Mouse (Mus musculus) liver, adult 2 months (tissue): Measurements from ENCODE around the gene Wdtc1. TPM values are rescaled to one million over a fixed set of nuclear protein-coding genes. Genes with fewer than 3 reads are reported as not detected.

Experiments used
- DNase-seq: peaks from one replicate; pipeline ENCODE4 v3.0.0-alpha.2; 2011; ENCODE audit warnings: low read depth, low spot score; ENCODE audit errors: extremely low read depth
- H3K27ac ChIP-seq: fragments of 200-500 bp; replicated peaks from 2 replicates; pipeline ENCODE4 v1.5.1; 2012; ENCODE audit warnings: low read depth, mild to moderate bottlenecking, control low read depth, inconsistent platforms, low read length; ENCODE audit not compliant: insufficient read depth
- H3K27me3 ChIP-seq: fragments of 200-500 bp; 2 replicates; pipeline ENCODE4 v1.6.1; 2012; ENCODE audit warnings: mild to moderate bottlenecking, moderate library complexity, low read length, inconsistent platforms; ENCODE audit not compliant: control insufficient read depth, insufficient read depth
- H3K36me3 ChIP-seq: fragments of 200-500 bp; 2 replicates; pipeline ENCODE4 v1.6.1; 2012; ENCODE audit warnings: low read length, inconsistent platforms; ENCODE audit not compliant: control insufficient read depth, insufficient read depth
- H3K4me1 ChIP-seq: fragments of 200-500 bp; 2 replicates; pipeline ENCODE4 v1.6.1; 2011; ENCODE audit warnings: low read length; ENCODE audit not compliant: control insufficient read depth, insufficient read depth
- H3K4me3 ChIP-seq: fragments of 200-500 bp; 2 replicates; pipeline ENCODE4 v1.5.1; 2011; ENCODE audit warnings: low read depth, mild to moderate bottlenecking, control low read depth, low read length, moderate library complexity; ENCODE audit not compliant: insufficient read depth
- H3K79me2 ChIP-seq: fragments of 200-500 bp; 2 replicates; pipeline ENCODE4 v1.6.1; 2012; ENCODE audit warnings: inconsistent platforms, mild to moderate bottlenecking, low read length, moderate library complexity; ENCODE audit not compliant: control insufficient read depth, insufficient read depth
- H3K9ac ChIP-seq: fragments of 200-500 bp; 2 replicates; pipeline ENCODE4 v1.6.1; 2012; ENCODE audit warnings: low read depth, mild to moderate bottlenecking, control low read depth, inconsistent platforms, low read length
- CTCF ChIP-seq: fragments of 200-500 bp; IDR thresholded peaks from 2 replicates; pipeline ENCODE4 v1.5.1; 2011; ENCODE audit warnings: low read depth, low read length, control low read depth
- POLR2A ChIP-seq: fragments of 200-500 bp; IDR thresholded peaks from 2 replicates; pipeline ENCODE4 v1.6.1; 2011; ENCODE audit warnings: low read length, control low read depth; ENCODE audit not compliant: insufficient read depth; ENCODE audit errors: extremely low read depth
- WGBS: fragments of 180-500 bp; shearing (Covaris S2); methylation state at CpG from one replicate; pipeline ENCODE4 v1.1.7; 2018; 5-methylcytosine and 5-hydroxymethylcytosine counted together
- polyA plus RNA-seq: library from polyadenylated mRNA; depleted of rRNA; stranded (reverse); fragments of >200 nt; gene quantifications from 2 replicates; pipeline ENCODE4 v1.2.3, GENCODE M21; 2012
- total RNA-seq: library from RNA; depleted of rRNA; stranded (reverse); fragments of >200 nt; gene quantifications from 2 replicates; pipeline ENCODE4 v1.2.3, GENCODE M21; 2014

Wdtc1 gene
- total and polyA plus RNA-seq, 2 experiments: 20.6 to 83.3 TPM

GRCm38 (mm10) chr4:133265759-133266158 is 87.5 kb downstream of the Wdtc1 start:
- Histone ChIP-seq H3K79me2 (no peaks in the 10 kb centered on the region), H3K36me3 (peaks cover 3% of the 10 kb centered on the region; the same call in 1 of the 2 replicates), H3K27me3 (no peaks in the 10 kb centered on the region), H3K4me1 (peaks cover 7% of the 10 kb centered on the region; the same call in 1 of the 2 replicates), H3K27ac (no peak overlapping the region), H3K4me3 (no peak overlapping the region), H3K9ac (no peak overlapping the region)
- 91% methylated on average over 4 of the region's 4 CpGs for WGBS
- no peak for DNase-seq
- TF ChIP-seq POLR2A: no peak
- no peak for TF ChIP-seq CTCF

- H3K9ac ChIP-seq: no peak overlapping the region
- 0 out of 2 replicates have a peak, but pooled peaks cover 3% of the 10 kb centered on the region for H3K4me1 ChIP-seq
- no peak for DNase-seq
- no peak for TF ChIP-seq POLR2A
- TF ChIP-seq CTCF: no peak
- H3K36me3 ChIP-seq: peaks cover 3% of the 10 kb centered on the region; the same call in 1 of the 2 replicates
- no peaks in the 10 kb centered on the region for H3K27me3 ChIP-seq
- 72% methylated on average over 3 of the region's 3 CpGs for WGBS
- H3K27ac ChIP-seq: no peak overlapping the region
- H3K79me2 ChIP-seq: no peaks in the 10 kb centered on the region
- no peak overlapping the region for H3K4me3 ChIP-seq
Measured at GRCm38 (mm10) chr4:133265297-133265696, 88.0 kb downstream of the Wdtc1 start.

GRCm38 (mm10) chr4:133264559-133264958 is 88.7 kb downstream of the Wdtc1 start:
- 94% methylated on average over 2 of the region's 2 CpGs for whole genome bisulfite sequencing
- no peak for DNase-seq
- TF ChIP-seq POLR2A: no peak
- no peak for TF ChIP-seq CTCF
- Histone ChIP-seq H3K27ac (no peak overlapping the region), H3K4me3 (no peak overlapping the region), H3K79me2 (no peaks in the 10 kb centered on the region), H3K27me3 (no peaks in the 10 kb centered on the region), H3K4me1 (no peaks in the 10 kb centered on the region), H3K9ac (no peak overlapping the region), H3K36me3 (peaks cover 3% of the 10 kb centered on the region; the same call in 1 of the 2 replicates)

GRCm38 (mm10) chr4:133263756-133264155 is 89.5 kb downstream of the Wdtc1 start:
- Histone ChIP-seq H3K9ac (no peak overlapping the region), H3K79me2 (no peaks in the 10 kb centered on the region), H3K4me1 (no peaks in the 10 kb centered on the region), H3K36me3 (peaks cover 3% of the 10 kb centered on the region; the same call in 1 of the 2 replicates), H3K4me3 (no peak overlapping the region), H3K27me3 (no peaks in the 10 kb centered on the region), H3K27ac (no peak overlapping the region)
- TF ChIP-seq POLR2A (no peak), CTCF (no peak)
- 91% methylated on average over 5 of the region's 5 CpGs for WGBS
- DNase-seq: no peak

GRCm38 (mm10) chr4:133262882-133263281 is 90.4 kb downstream of the Wdtc1 start, which contains the start of gene Sytl1:
TSS of gene Sytl1 (minus strand) at chr4:133263113.
- Histone ChIP-seq H3K79me2 (no peaks in the 10 kb centered on the region), H3K4me3 (peak within 1 kb of the TSS; percentile 28), H3K27ac (no peak within 1 kb of the TSS), H3K4me1 (peaks cover 2% of the 10 kb centered on the region; the same call in 1 of the 2 replicates), H3K36me3 (peaks cover 3% of the 10 kb centered on the region; the same call in 1 of the 2 replicates), H3K27me3 (no peaks in the 10 kb centered on the region), H3K9ac (peak within 1 kb of the TSS; percentile 58; the same call in 1 of the 2 replicates)
- peak; percentile 49 for DNase-seq
- TF ChIP-seq POLR2A: no peak
- TF ChIP-seq CTCF: 0 out of 2 replicates have a peak, but pooled peaks have one; percentile 21
- 46% methylated on average over 7 of the region's 7 CpGs for WGBS

- TF ChIP-seq CTCF (no peak), POLR2A (no peak)
- no peaks in the 10 kb centered on the region for H3K79me2 ChIP-seq
- WGBS: 77% methylated on average over 7 of the region's 7 CpGs
- H3K27ac ChIP-seq: no peak overlapping the region
- H3K4me3 ChIP-seq: peak overlapping the region; percentile 4; the same call in 1 of the 2 replicates
- DNase-seq: no peak
- no peaks in the 10 kb centered on the region for H3K27me3 ChIP-seq
- H3K9ac ChIP-seq: no peak overlapping the region; the same call in 1 of the 2 replicates
- H3K4me1 ChIP-seq: peaks cover 6% of the 10 kb centered on the region; the same call in 1 of the 2 replicates
- peaks cover 1% of the 10 kb centered on the region; the same call in 1 of the 2 replicates for H3K36me3 ChIP-seq
Measured at GRCm38 (mm10) chr4:133262375-133262765, 90.9 kb downstream of the Wdtc1 start.
